Mouse (Mus musculus): ENCODE results near the gene Drd3. TPM values are rescaled to one million over a fixed set of nuclear protein-coding genes. Genes with fewer than 3 reads are reported as not detected.

The Drd3 gene
- polyA plus RNA-seq, 1 experiment from 2014 or later = not detected

DNA sequence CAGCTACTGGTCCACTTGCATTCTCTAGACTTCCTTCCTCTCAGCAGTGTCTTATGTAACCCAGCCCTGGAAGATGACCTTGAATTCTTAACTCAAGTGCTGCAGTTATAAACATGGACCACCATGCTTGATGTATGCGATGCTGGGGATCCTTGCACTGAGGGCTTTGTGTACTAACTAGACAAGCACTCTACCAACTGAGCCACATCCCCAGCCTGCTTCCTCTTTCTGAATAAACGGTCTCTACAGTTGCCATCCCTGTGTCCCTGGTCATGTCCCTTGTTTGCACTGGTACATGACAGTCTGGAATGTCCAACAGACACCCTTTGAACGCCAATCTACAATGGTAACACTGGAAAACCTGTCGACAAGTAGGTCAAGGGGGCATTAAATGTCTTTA lies 23.5 kb upstream of the Drd3 start:
- no peaks in the 10 kb centered on the region for H3K36me3 ChIP-seq (ENCODE audit: control insufficient read depth, insufficient read depth, low read length)
- no peak overlapping the region for H3K4me3 ChIP-seq (ENCODE audit: low read depth, low read length)
- no peaks in the 10 kb centered on the region for H3K9me3 ChIP-seq (ENCODE audit: control insufficient read depth, low read length)
- WGBS = 86% methylated on average over 4 of the region's 4 CpGs
- H3K27me3 ChIP-seq (ENCODE audit: control insufficient read depth, insufficient read depth, low read length) = no peaks in the 10 kb centered on the region
- H3K27ac ChIP-seq (ENCODE audit: low read depth, low read length) = no peak overlapping the region
- DNase-seq (ENCODE audit: low spot score, missing footprints) = no peak
- H3K4me1 ChIP-seq (ENCODE audit: control insufficient read depth, insufficient read depth, low read length) = no peaks in the 10 kb centered on the region
- ATAC-seq (ENCODE audit: low FRiP score) = no peak
- H3K9ac ChIP-seq (ENCODE audit: low read length) = no peak overlapping the region
- H3K4me2 ChIP-seq = no peak overlapping the region

DNA sequence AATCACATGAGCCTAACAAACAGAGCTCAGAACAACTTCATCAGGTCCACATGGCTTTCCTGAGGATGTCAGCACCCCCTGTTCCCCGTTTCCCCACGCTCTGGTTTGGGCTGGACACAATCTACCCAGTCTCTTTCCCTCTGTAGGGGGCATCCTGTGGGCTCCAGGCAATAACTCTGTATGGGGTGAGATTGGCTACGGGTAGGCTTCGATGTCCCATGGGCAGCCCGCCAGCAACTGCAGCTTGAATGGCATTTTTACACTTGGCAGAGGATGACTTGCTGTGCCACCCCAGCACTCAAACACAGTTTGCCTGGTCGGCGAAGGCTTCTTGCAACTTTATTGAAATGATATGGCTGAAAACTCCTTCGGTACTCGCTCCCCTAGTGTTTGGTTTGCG lies 21.3 kb upstream of the Drd3 start:
- no peak overlapping the region for H3K4me3 ChIP-seq (ENCODE audit: low read depth, low read length)
- no peak for DNase-seq (ENCODE audit: low spot score, missing footprints)
- no peak overlapping the region for H3K9ac ChIP-seq (ENCODE audit: low read length)
- no peaks in the 10 kb centered on the region for H3K27me3 ChIP-seq (ENCODE audit: control insufficient read depth, insufficient read depth, low read length)
- no peak overlapping the region for H3K4me2 ChIP-seq
- no peak overlapping the region for H3K27ac ChIP-seq (ENCODE audit: low read depth, low read length)
- 93% methylated on average over 10 of the region's 10 CpGs for WGBS
- no peak for ATAC-seq (ENCODE audit: low FRiP score)
- no peaks in the 10 kb centered on the region for H3K4me1 ChIP-seq (ENCODE audit: control insufficient read depth, insufficient read depth, low read length)
- H3K9me3 ChIP-seq (ENCODE audit: control insufficient read depth, low read length) = no peaks in the 10 kb centered on the region
- H3K36me3 ChIP-seq (ENCODE audit: control insufficient read depth, insufficient read depth, low read length) = no peaks in the 10 kb centered on the region

DNA sequence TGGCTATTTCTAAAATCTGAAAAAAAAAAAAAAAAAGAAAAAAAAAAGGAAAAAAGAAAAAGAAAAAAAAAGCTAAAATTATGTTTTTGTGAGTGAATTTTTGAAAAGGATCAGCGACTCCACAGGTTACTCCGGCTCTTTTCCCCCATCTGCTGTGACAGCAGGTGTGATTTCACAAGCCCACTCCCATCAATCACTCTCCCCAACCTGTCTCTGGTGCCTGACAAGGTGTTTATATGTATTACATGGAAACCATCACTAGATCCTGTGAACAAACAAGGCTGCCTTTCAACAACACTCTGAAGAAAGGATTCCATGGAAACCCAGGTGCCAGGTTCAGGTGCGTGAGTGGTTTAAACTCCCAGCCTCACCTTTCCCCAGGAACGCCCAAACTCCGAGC lies 20.9 kb upstream of the Drd3 start:
- Histone ChIP-seq H3K27me3 (ENCODE audit: control insufficient read depth, insufficient read depth, low read length) (no peaks in the 10 kb centered on the region), H3K4me2 (no peak overlapping the region), H3K4me3 (ENCODE audit: low read depth, low read length) (no peak overlapping the region), H3K9me3 (ENCODE audit: control insufficient read depth, low read length) (no peaks in the 10 kb centered on the region), H3K27ac (ENCODE audit: low read depth, low read length) (no peak overlapping the region), H3K4me1 (ENCODE audit: control insufficient read depth, insufficient read depth, low read length) (no peaks in the 10 kb centered on the region), H3K36me3 (ENCODE audit: control insufficient read depth, insufficient read depth, low read length) (no peaks in the 10 kb centered on the region), H3K9ac (ENCODE audit: low read length) (no peak overlapping the region)
- ATAC-seq (ENCODE audit: low FRiP score) (no peak), DNase-seq (ENCODE audit: low spot score, missing footprints) (no peak)
- WGBS = 95% methylated on average over 5 of the region's 5 CpGs

DNA sequence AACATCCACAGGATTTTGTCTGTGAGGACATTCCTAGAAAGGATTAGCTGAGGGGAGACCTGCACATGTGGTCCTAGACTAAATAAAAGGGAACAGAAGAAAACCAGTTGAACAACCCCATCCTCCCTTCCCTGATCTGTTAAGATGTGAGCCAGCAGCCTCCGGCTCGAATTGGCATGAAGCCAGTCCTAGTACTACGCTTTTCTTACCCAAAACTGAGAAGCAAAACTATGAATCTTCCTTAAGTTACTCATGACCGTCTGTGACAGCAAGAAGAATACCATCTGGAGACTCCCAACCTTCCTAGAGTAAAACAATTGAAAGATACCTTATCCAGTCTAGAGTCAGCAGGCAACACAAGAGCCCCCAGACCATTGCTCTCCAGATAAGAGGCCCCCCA lies 15.9 kb upstream of the Drd3 start:
- no peaks in the 10 kb centered on the region for H3K27me3 ChIP-seq (ENCODE audit: control insufficient read depth, insufficient read depth, low read length)
- no peak overlapping the region for H3K4me3 ChIP-seq (ENCODE audit: low read depth, low read length)
- H3K9ac ChIP-seq (ENCODE audit: low read length) = no peak overlapping the region
- H3K36me3 ChIP-seq (ENCODE audit: control insufficient read depth, insufficient read depth, low read length) = no peaks in the 10 kb centered on the region
- no peak overlapping the region for H3K4me2 ChIP-seq
- peak; percentile 23 for DNase-seq (ENCODE audit: low spot score, missing footprints)
- no peak overlapping the region for H3K27ac ChIP-seq (ENCODE audit: low read depth, low read length)
- WGBS = 84% methylated on average over 4 of the region's 4 CpGs
- no peaks in the 10 kb centered on the region for H3K9me3 ChIP-seq (ENCODE audit: control insufficient read depth, low read length)
- no peak for ATAC-seq (ENCODE audit: low FRiP score)
- H3K4me1 ChIP-seq (ENCODE audit: control insufficient read depth, insufficient read depth, low read length) = no peaks in the 10 kb centered on the region

DNA sequence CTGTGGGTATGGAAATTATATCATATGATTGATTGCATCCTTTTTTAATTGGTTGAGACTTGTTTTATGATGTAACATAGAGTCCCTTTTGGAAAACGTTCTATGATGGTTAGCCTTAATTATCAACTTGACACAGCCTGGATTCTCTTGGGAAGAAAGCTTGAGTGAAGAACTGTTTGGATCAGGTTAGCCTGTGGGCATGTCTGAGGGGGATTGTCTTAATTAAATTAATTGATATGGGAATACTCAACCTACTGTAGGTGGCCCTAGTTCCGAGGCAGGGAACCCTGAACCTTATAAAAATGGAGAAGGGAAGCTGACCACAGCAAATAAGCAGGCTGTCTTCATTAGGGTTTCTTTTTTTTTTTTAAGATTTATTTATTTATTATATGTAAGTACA lies 12.9 kb upstream of the Drd3 start:
- Histone ChIP-seq H3K9ac (ENCODE audit: low read length) (no peak overlapping the region), H3K4me2 (no peak overlapping the region), H3K27ac (ENCODE audit: low read depth, low read length) (no peak overlapping the region), H3K9me3 (ENCODE audit: control insufficient read depth, low read length) (no peaks in the 10 kb centered on the region), H3K27me3 (ENCODE audit: control insufficient read depth, insufficient read depth, low read length) (no peaks in the 10 kb centered on the region), H3K4me3 (ENCODE audit: low read depth, low read length) (no peak overlapping the region), H3K36me3 (ENCODE audit: control insufficient read depth, insufficient read depth, low read length) (no peaks in the 10 kb centered on the region), H3K4me1 (ENCODE audit: control insufficient read depth, insufficient read depth, low read length) (no peaks in the 10 kb centered on the region)
- DNase-seq (ENCODE audit: low spot score, missing footprints) (peak; percentile 66), ATAC-seq (ENCODE audit: low FRiP score) (no peak)
- WGBS = 78% methylated on average over 2 of the region's 2 CpGs

DNA sequence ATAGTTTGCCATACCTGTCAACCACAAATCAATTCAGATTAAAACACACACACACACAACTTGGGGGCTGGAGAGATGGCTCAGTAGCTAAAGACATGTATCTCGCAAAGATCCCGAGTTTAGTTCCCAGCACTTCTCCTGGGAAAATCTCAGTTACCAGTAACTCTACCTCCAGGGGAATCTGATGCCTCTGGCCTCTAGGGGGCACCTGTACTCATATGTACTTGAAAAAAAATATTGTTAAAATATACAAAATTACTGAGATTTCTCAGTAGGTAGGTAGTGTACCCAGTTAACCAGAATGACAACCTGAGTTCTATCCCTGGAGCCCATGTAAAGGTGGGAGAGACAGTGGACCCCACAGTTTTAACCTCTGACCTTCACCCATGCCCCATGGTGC lies 5.4 kb upstream of the Drd3 start:
- Histone ChIP-seq H3K4me3 (ENCODE audit: low read depth, low read length) (no peak overlapping the region), H3K4me2 (no peak overlapping the region), H3K27me3 (ENCODE audit: control insufficient read depth, insufficient read depth, low read length) (no peaks in the 10 kb centered on the region), H3K4me1 (ENCODE audit: control insufficient read depth, insufficient read depth, low read length) (no peaks in the 10 kb centered on the region), H3K36me3 (ENCODE audit: control insufficient read depth, insufficient read depth, low read length) (no peaks in the 10 kb centered on the region), H3K9ac (ENCODE audit: low read length) (no peak overlapping the region), H3K9me3 (ENCODE audit: control insufficient read depth, low read length) (no peaks in the 10 kb centered on the region), H3K27ac (ENCODE audit: low read depth, low read length) (no peak overlapping the region)
- DNase-seq (ENCODE audit: low spot score, missing footprints) (peak; percentile 44), ATAC-seq (ENCODE audit: low FRiP score) (no peak)
- 84% methylated on average over 2 of the region's 2 CpGs for WGBS

DNA sequence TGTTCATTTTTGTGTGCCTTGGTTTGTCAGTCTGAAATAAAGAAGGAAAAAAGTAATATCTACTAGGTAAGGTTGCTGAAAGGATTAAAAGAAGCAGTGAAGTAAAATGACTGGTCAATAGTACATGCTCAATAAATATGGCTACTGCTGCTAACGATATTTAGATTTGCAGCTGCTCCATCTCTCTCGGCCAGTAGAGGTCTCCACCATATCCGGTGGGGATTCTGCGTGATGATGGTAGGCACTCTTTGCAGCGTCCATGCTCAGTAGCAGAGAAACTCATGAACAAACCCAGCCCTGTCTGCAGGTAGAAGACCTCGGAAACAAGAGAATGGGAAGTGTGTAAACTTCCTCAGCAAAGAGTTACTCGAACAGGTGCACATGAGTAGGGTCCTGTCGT lies 926 bp upstream of the Drd3 start:
- H3K4me3 ChIP-seq (ENCODE audit: low read depth, low read length) = no peak overlapping the region
- H3K9me3 ChIP-seq (ENCODE audit: control insufficient read depth, low read length) = no peaks in the 10 kb centered on the region
- 85% methylated on average over 8 of the region's 8 CpGs for WGBS
- no peaks in the 10 kb centered on the region for H3K36me3 ChIP-seq (ENCODE audit: control insufficient read depth, insufficient read depth, low read length)
- no peak overlapping the region for H3K9ac ChIP-seq (ENCODE audit: low read length)
- DNase-seq (ENCODE audit: low spot score, missing footprints) (peak; percentile 74), ATAC-seq (ENCODE audit: low FRiP score) (no peak)
- H3K4me2 ChIP-seq = no peak overlapping the region
- H3K27me3 ChIP-seq (ENCODE audit: control insufficient read depth, insufficient read depth, low read length) = no peaks in the 10 kb centered on the region
- no peak overlapping the region for H3K27ac ChIP-seq (ENCODE audit: low read depth, low read length)
- H3K4me1 ChIP-seq (ENCODE audit: control insufficient read depth, insufficient read depth, low read length) = no peaks in the 10 kb centered on the region

DNA sequence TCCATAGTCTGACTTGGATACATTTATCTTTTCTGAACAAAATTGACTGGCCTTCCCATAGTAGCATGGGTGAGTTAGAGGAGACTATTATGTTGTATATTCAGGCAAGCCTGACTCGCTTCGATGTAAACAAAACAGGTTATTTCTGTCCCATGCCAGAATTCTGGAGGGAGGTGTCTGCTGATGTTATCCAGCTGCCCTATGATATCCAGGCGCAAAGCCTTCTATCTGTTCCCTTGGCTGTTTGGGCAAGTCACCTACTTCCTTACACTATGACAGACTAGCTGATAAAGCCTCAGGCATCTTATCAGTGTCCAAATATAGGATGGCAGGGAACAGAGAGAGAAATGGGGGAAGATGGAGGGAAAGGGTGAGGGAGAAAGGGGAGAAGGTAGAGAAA lies 18.5 kb downstream of the Drd3 start:
- Histone ChIP-seq H3K9ac (ENCODE audit: low read length) (no peak overlapping the region), H3K4me3 (ENCODE audit: low read depth, low read length) (no peak overlapping the region), H3K4me1 (ENCODE audit: control insufficient read depth, insufficient read depth, low read length) (no peaks in the 10 kb centered on the region), H3K4me2 (no peak overlapping the region), H3K27me3 (ENCODE audit: control insufficient read depth, insufficient read depth, low read length) (no peaks in the 10 kb centered on the region), H3K9me3 (ENCODE audit: control insufficient read depth, low read length) (no peaks in the 10 kb centered on the region), H3K36me3 (ENCODE audit: control insufficient read depth, insufficient read depth, low read length) (no peaks in the 10 kb centered on the region), H3K27ac (ENCODE audit: low read depth, low read length) (no peak overlapping the region)
- no peak for ATAC-seq (ENCODE audit: low FRiP score)
- no peak for DNase-seq (ENCODE audit: low spot score, missing footprints)
- 93% methylated on average over 3 of the region's 3 CpGs for WGBS

DNA sequence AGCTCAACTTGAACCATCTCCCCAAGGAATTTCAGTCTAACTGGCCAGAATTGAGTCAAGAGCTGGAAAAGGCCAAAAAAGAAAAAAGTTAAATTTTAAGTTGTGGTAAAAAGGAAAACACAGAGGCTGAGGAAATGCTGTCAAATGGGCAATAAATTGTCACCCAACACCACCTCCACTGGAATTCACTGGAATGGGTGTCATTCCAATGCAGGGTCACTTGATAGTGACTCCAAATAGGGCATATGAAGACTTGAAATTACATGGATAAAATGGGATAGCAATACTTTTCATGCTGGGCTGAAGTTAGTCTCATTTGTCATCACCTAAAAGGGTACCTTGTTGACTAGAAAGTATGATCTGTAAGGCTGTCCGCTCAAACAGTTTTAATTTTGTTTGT lies 18.9 kb downstream of the Drd3 start:
- 89% methylated on average over 1 of the region's 1 CpGs for WGBS
- DNase-seq (ENCODE audit: low spot score, missing footprints) (no peak), ATAC-seq (ENCODE audit: low FRiP score) (no peak)
- Histone ChIP-seq H3K27ac (ENCODE audit: low read depth, low read length) (no peak overlapping the region), H3K4me3 (ENCODE audit: low read depth, low read length) (no peak overlapping the region), H3K4me1 (ENCODE audit: control insufficient read depth, insufficient read depth, low read length) (no peaks in the 10 kb centered on the region), H3K36me3 (ENCODE audit: control insufficient read depth, insufficient read depth, low read length) (no peaks in the 10 kb centered on the region), H3K9ac (ENCODE audit: low read length) (no peak overlapping the region), H3K4me2 (no peak overlapping the region), H3K27me3 (ENCODE audit: control insufficient read depth, insufficient read depth, low read length) (no peaks in the 10 kb centered on the region), H3K9me3 (ENCODE audit: control insufficient read depth, low read length) (no peaks in the 10 kb centered on the region)

DNA sequence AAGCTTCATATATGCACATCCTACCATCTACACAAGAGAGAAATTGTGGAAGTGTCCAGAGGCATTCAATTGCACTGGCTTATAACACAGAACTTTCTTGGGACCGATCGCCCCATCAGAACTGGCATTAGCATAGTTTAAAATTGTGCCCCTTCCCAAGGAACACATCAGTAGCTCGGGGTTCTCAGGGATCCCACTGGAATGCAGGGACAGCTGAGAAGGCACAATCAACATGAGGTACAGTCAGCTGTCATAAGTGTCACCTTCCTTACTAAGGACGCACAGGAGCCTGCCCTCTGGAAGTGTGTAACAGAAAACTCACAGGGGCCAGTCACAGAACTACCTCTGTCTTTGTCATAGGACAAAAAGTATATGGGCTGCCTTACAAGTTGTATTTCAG lies 19.7 kb downstream of the Drd3 start:
- 88% methylated on average over 4 of the region's 4 CpGs for WGBS
- H3K27me3 ChIP-seq (ENCODE audit: control insufficient read depth, insufficient read depth, low read length) = no peaks in the 10 kb centered on the region
- H3K9ac ChIP-seq (ENCODE audit: low read length) = no peak overlapping the region
- H3K9me3 ChIP-seq (ENCODE audit: control insufficient read depth, low read length) = no peaks in the 10 kb centered on the region
- ATAC-seq (ENCODE audit: low FRiP score) (no peak), DNase-seq (ENCODE audit: low spot score, missing footprints) (peak; percentile 73)
- no peak overlapping the region for H3K27ac ChIP-seq (ENCODE audit: low read depth, low read length)
- H3K4me3 ChIP-seq (ENCODE audit: low read depth, low read length) = no peak overlapping the region
- H3K36me3 ChIP-seq (ENCODE audit: control insufficient read depth, insufficient read depth, low read length) = no peaks in the 10 kb centered on the region
- no peaks in the 10 kb centered on the region for H3K4me1 ChIP-seq (ENCODE audit: control insufficient read depth, insufficient read depth, low read length)
- H3K4me2 ChIP-seq = no peak overlapping the region
